Mouse (Mus musculus) liver, adult 2 months (tissue): Measurements from ENCODE around the gene Ap2m1.

Experiments
- CTCF ChIP-seq: fragments of 200-500 bp; IDR thresholded peaks from 2 replicates; pipeline ENCODE4 v1.5.1; 2011; ENCODE audit warnings: low read depth, low read length, control low read depth
- POLR2A ChIP-seq: fragments of 200-500 bp; IDR thresholded peaks from 2 replicates; pipeline ENCODE4 v1.6.1; 2011; ENCODE audit warnings: low read length, control low read depth; ENCODE audit not compliant: insufficient read depth; ENCODE audit errors: extremely low read depth

- TF ChIP-seq CTCF (no peak), POLR2A (no peak)
These were observed 13.9 kb downstream of the Ap2m1 start for GRCm38 (mm10) chr16:20549161-20549560.
